Mouse (Mus musculus): ENCODE measurements around the gene En1. TPM values are rescaled to one million over a fixed set of nuclear protein-coding genes. Genes with fewer than 3 reads are reported as not detected.

En1 gene
- total and polyA plus RNA-seq, 3 experiments, result not detected

- H3K27me3 ChIP-seq (ENCODE audit: control insufficient read depth in 1 of 2, insufficient read depth in 2 of 2, low read length in 2 of 2), result no peaks in the 10 kb centered on the region
- H3K27ac ChIP-seq (ENCODE audit: control insufficient read depth, low read depth, low read length), result no peak overlapping the region
- H3K9me3 ChIP-seq (replicated peaks; ENCODE audit: insufficient read depth, low read length), result no peaks in the 10 kb centered on the region
- H3K79me2 ChIP-seq (ENCODE audit: control insufficient read depth, insufficient read depth, low read length, poor library complexity), result no peaks in the 10 kb centered on the region
- no peak overlapping the region for H3K9ac ChIP-seq (ENCODE audit: control insufficient read depth, low read depth, low read length, poor library complexity, severe bottlenecking)
- DNase-seq (ENCODE audit: low read depth, low spot score), result no peak
- H3K4me3 ChIP-seq (ENCODE audit: control insufficient read depth in 1 of 2, insufficient read depth in 1 of 2, low read depth in 2 of 2, low read length in 2 of 2), result no peak overlapping the region
- H3K4me1 ChIP-seq (ENCODE audit: control insufficient read depth in 1 of 2, insufficient read depth in 2 of 2, low read length in 2 of 2), result no peaks in the 10 kb centered on the region
- H3K36me3 ChIP-seq (ENCODE audit: control insufficient read depth in 1 of 2, insufficient read depth in 2 of 2, low read length in 2 of 2), result no peaks in the 10 kb centered on the region
- TF ChIP-seq ETS1 (IDR thresholded peaks at IDR 0.05; ENCODE audit: low read depth, low read length) (no peak), CHD2 (IDR thresholded peaks at IDR 0.05; ENCODE audit: low read length) (no peak), MYC (IDR thresholded peaks at IDR 0.05; ENCODE audit: low read depth, low read length) (no peak), NELFE (IDR thresholded peaks at IDR 0.05; ENCODE audit: low read depth, low read length) (no peak), ZNF384 (IDR thresholded peaks at IDR 0.05; ENCODE audit: low read depth, low read length) (no peak), TBP (IDR thresholded peaks at IDR 0.05; ENCODE audit: low read depth, low read length) (no peak), BHLHE40 (IDR thresholded peaks at IDR 0.05; ENCODE audit: borderline replicate concordance, low read depth, low read length) (no peak)
These were observed 2.1 kb upstream of the En1 start for GRCm38 (mm10) chr1:120600149-120600445.

- no peak overlapping the region for H3K4me3 ChIP-seq (ENCODE audit: control insufficient read depth in 1 of 2, insufficient read depth in 1 of 2, low read depth in 2 of 2, low read length in 2 of 2)
- TF ChIP-seq MEF2A (IDR thresholded peaks at IDR 0.05; ENCODE audit: extremely low read depth, insufficient replicate concordance, low read depth, low read length, poor library complexity, severe bottlenecking), result no peak
- no peak for TF ChIP-seq CHD1 (IDR thresholded peaks at IDR 0.05; ENCODE audit: low read depth, low read length)
- no peak for TF ChIP-seq MYB (IDR thresholded peaks at IDR 0.05; ENCODE audit: low read depth, low read length)
- no peak for TF ChIP-seq SMC3 (IDR thresholded peaks at IDR 0.05; ENCODE audit: low read depth, low read length)
- TF ChIP-seq USF2 (IDR thresholded peaks at IDR 0.05; ENCODE audit: borderline replicate concordance in 1 of 2, insufficient read depth in 1 of 2, low read depth in 1 of 2, low read length in 2 of 2), result no peak
- TF ChIP-seq ZKSCAN1 (IDR thresholded peaks at IDR 0.05; ENCODE audit: low read depth, low read length), result no peak
- no peak for TF ChIP-seq POLR2AphosphoS5 (IDR thresholded peaks at IDR 0.05; ENCODE audit: borderline replicate concordance, low read depth, low read length)
- TF ChIP-seq HCFC1 (IDR thresholded peaks at IDR 0.05; ENCODE audit: low read depth, low read length), result no peak
- no peak for TF ChIP-seq TAL1 (IDR thresholded peaks at IDR 0.05; ENCODE audit: low read length)
- TF ChIP-seq TCF12 (IDR thresholded peaks at IDR 0.05; ENCODE audit: low read depth, low read length), result no peak
- TF ChIP-seq ETS1 (IDR thresholded peaks at IDR 0.05; ENCODE audit: low read depth, low read length), result no peak
- TF ChIP-seq UBTF (IDR thresholded peaks at IDR 0.05; ENCODE audit: borderline replicate concordance, insufficient read depth, low read depth, low read length), result no peak
- TF ChIP-seq NELFE (IDR thresholded peaks at IDR 0.05; ENCODE audit: low read depth, low read length), result no peak
- TF ChIP-seq RAD21 (IDR thresholded peaks at IDR 0.05; ENCODE audit: low read depth, low read length), result no peak
- no peak for TF ChIP-seq MAX (IDR thresholded peaks at IDR 0.05; ENCODE audit: low read length)
These were observed 1.5 kb upstream of the En1 start for GRCm38 (mm10) chr1:120600516-120601252.

More at GRCm38 (mm10) chr1:120600516-120601252, 1.5 kb upstream of the En1 start:
- Histone ChIP-seq H3K9me3 (replicated peaks; ENCODE audit: insufficient read depth, low read length) (no peaks in the 10 kb centered on the region), H3K79me2 (ENCODE audit: control insufficient read depth, insufficient read depth, low read length, poor library complexity) (no peaks in the 10 kb centered on the region), H3K4me1 (ENCODE audit: control insufficient read depth in 1 of 2, insufficient read depth in 2 of 2, low read length in 2 of 2) (no peaks in the 10 kb centered on the region), H3K27me3 (ENCODE audit: control insufficient read depth in 1 of 2, insufficient read depth in 2 of 2, low read length in 2 of 2) (no peaks in the 10 kb centered on the region), H3K36me3 (ENCODE audit: control insufficient read depth in 1 of 2, insufficient read depth in 2 of 2, low read length in 2 of 2) (no peaks in the 10 kb centered on the region), H3K27ac (ENCODE audit: control insufficient read depth, low read depth, low read length) (no peak overlapping the region), H3K9ac (ENCODE audit: control insufficient read depth, low read depth, low read length, poor library complexity, severe bottlenecking) (no peak overlapping the region)
- no peak for DNase-seq (ENCODE audit: low read depth, low spot score)
